Mouse (Mus musculus): Measurements from ENCODE around the gene Cfl1. TPM values are rescaled to one million over a fixed set of nuclear protein-coding genes. Genes with fewer than 3 reads are reported as not detected.

Gene Cfl1
- total RNA-seq, 2 experiments from 2014 or later = 274 to 350 TPM

- no peak for DNase-seq
- intact Hi-C loops (cut with DNase I) = no loop called here
Observed at GRCm38 (mm10) chr19:5515840-5516777, 25.9 kb downstream of the Cfl1 start.

DNA sequence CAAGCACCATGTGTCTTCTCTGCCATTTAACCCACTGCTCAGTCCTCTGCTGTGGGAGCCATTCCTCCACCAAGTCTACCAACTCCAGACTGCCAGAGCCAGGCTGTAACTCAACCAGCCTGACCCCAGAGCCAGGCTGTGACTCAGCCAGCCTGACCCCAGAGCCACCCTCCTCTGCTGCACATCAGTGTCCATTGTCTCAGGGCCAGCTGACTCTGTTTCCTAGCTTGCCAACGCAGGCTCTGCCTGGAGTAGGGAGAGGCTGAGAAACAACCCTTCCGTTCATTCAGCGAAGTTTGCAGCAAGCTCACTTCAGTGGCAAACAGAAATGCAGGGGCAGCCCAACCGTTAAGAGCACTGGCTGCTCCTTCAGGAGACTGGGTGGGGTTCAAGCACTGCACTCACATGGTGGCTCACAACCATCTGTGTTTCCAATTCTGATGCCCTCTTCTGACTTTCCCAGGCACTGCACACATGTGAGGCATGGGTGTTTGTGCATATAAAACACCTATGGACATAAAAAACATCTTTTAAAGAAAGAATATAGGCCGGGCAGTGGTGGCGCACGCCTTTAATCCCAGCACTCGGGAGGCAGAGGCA is 26.8 kb downstream of the Cfl1 start:
- DNase-seq = no peak
- intact Hi-C loops (cut with DNase I) = no loop called here

- DNase-seq = no peak
- intact Hi-C loops (cut with DNase I) = no loop called here
Observed at GRCm38 (mm10) chr19:5518721-5519120, 28.5 kb downstream of the Cfl1 start.

GRCm38 (mm10) chr19:5525204-5525603 is 34.9 kb downstream of the Cfl1 start:
- no peak for DNase-seq
- intact Hi-C loops (cut with DNase I) = loop anchor here (10.0 kb wide), 1 partner anchor 360 kb away; no protein-coding TSS in a partner anchor

GRCm38 (mm10) chr19:5529325-5530137 is 39.3 kb downstream of the Cfl1 start:
- intact Hi-C loops (cut with DNase I) = loop anchor here (1.0 to 10.0 kb wide), 3 partner anchors 39 to 355 kb away; partner anchors contain the start of gene Ap5b1

GRCm38 (mm10) chr19:5530138-5530524 is 39.9 kb downstream of the Cfl1 start:
- intact Hi-C loops (cut with DNase I) = no loop called here
- DNase-seq = no peak

More at GRCm38 (mm10) chr19:5529325-5530137, 39.3 kb downstream of the Cfl1 start:
- peak; percentile 97 to 99 for DNase-seq

GRCm38 (mm10) chr19:5532520-5532919 is 42.3 kb downstream of the Cfl1 start:
- DNase-seq = no peak
- intact Hi-C loops (cut with DNase I) = no loop called here

- DNase-seq = no peak
- intact Hi-C loops (cut with DNase I) = no loop called here
Observed at GRCm38 (mm10) chr19:5538786-5539185, 48.5 kb downstream of the Cfl1 start.

- DNase-seq = no peak
- intact Hi-C loops (cut with DNase I) = no loop called here
Observed at GRCm38 (mm10) chr19:5543362-5543761, 53.1 kb downstream of the Cfl1 start.

DNA sequence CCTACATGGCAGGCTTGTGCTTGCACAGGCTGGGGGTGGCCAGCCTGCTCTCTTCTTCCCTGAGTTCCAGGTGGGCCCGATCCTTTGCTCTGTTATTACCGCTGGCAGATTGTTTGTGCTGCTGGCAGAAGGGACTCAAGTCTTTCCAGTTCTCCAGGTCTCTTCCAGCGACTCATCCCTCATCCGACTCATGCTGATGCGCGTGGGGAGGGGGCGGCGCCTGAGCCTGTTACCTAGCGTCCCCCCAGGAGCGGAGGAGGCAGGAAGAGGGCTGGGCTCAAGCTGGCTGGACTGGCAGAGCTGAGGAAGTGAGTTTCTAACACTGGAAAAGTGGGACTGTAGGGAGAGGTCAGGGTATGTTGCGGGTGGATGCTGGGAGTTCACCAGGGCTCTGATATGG is 53.8 kb downstream of the Cfl1 start:
- no peak for DNase-seq
- intact Hi-C loops (cut with DNase I) = no loop called here

Other genes starting within 250 kb of the Cfl1 start
- gene Pacs1, start 217.3 kb upstream of the Cfl1 start, total RNA-seq (2021) = 10 to 100 TPM; 21.5 to 22.1 TPM
- 100 to 1,000 TPM; 109 to 116 TPM for gene Sf3b2, start 195.0 kb upstream of the Cfl1 start, total RNA-seq (2021)
- gene Gal3st3, start 192.1 kb upstream of the Cfl1 start, total RNA-seq (2021) = 10 to 100 TPM; 20.0 to 23.8 TPM
- gene Catsper1, start 154.7 kb upstream of the Cfl1 start, total RNA-seq (2021) = not detected
- gene Cst6, start 140.9 kb upstream of the Cfl1 start, total RNA-seq (2021) = 1 to 10 TPM; 4.6 to 4.9 TPM
- gene Eif1ad, start 123.7 kb upstream of the Cfl1 start, total RNA-seq (2021) = 10 to 100 TPM; 21.5 to 22.6 TPM
- 100 to 1,000 TPM; 115 to 145 TPM for gene Banf1, start 123.3 kb upstream of the Cfl1 start, total RNA-seq (2021)
- 10 to 100 TPM; 47.5 to 49.5 TPM for gene Sart1, start 101.8 kb upstream of the Cfl1 start, total RNA-seq (2021)
- under 1 TPM; 0.31 to 0.90 TPM for gene Tsga10ip, start 87.9 kb upstream of the Cfl1 start, total RNA-seq (2021)
- gene Drap1, start 65.5 kb upstream of the Cfl1 start, total RNA-seq (2021) = 100 to 1,000 TPM; 252 to 264 TPM
- gene AI837181, start 65.3 kb upstream of the Cfl1 start, total RNA-seq (2021) = 10 to 100 TPM; 39.9 to 41.9 TPM
- gene Fosl1, start 42.9 kb upstream of the Cfl1 start, total RNA-seq (2021) = not detected
- gene Ccdc85b, start 32.6 kb upstream of the Cfl1 start, total RNA-seq (2021) = 10 to 100 TPM in 1 of 2 experiments, 1 to 10 TPM in 1; 10.0 to 11.2 TPM
- gene Fibp, start 29.8 kb upstream of the Cfl1 start, total RNA-seq (2021) = 10 to 100 TPM; 55.7 to 63.2 TPM
- gene Ctsw, start 21.9 kb upstream of the Cfl1 start, total RNA-seq (2021) = under 1 TPM in 1 of 2 experiments, not detected in 1; 0.71 TPM
- gene Efemp2, start 16.5 kb upstream of the Cfl1 start, total RNA-seq (2021) = 10 to 100 TPM; 17.9 to 18.3 TPM
- gene Mus81, start 2.1 kb upstream of the Cfl1 start, total RNA-seq (2021) = 10 to 100 TPM; 22.2 to 24.9 TPM
- gene 1700020D05Rik, start 13.3 kb downstream of the Cfl1 start, total RNA-seq (2021) = 1 to 10 TPM in 1 of 2 experiments, under 1 TPM in 1; 0.93 to 1.2 TPM
- gene Snx32, start 20.1 kb downstream of the Cfl1 start, total RNA-seq (2021) = 1 to 10 TPM; 6.6 to 8.5 TPM
- not detected for gene Ovol1, start 70.2 kb downstream of the Cfl1 start, total RNA-seq (2021)
- gene Ap5b1, start 77.6 kb downstream of the Cfl1 start, total RNA-seq (2021) = 1 to 10 TPM; 2.3 to 3.5 TPM
- 10 to 100 TPM; 50.8 to 51.8 TPM for gene Rnaseh2c, start 111.4 kb downstream of the Cfl1 start, total RNA-seq (2021)
- 10 to 100 TPM; 28.4 to 30.8 TPM for gene Kat5, start 119.8 kb downstream of the Cfl1 start, total RNA-seq (2021)
- gene Rela, start 147.0 kb downstream of the Cfl1 start, total RNA-seq (2021) = 10 to 100 TPM; 25.8 to 29.9 TPM
- gene Sipa1, start 173.3 kb downstream of the Cfl1 start, total RNA-seq (2021) = 10 to 100 TPM; 32.7 to 33.8 TPM
- gene Map3k11, start 198.3 kb downstream of the Cfl1 start, total RNA-seq (2021) = 10 to 100 TPM; 35.9 to 37.2 TPM
- 10 to 100 TPM; 24.0 to 24.9 TPM for gene Pcnx3, start 198.5 kb downstream of the Cfl1 start, total RNA-seq (2021)
- not detected for gene Kcnk7, start 213.9 kb downstream of the Cfl1 start, total RNA-seq (2021)
- 100 to 1,000 TPM; 124 to 141 TPM for gene Ehbp1l1, start 235.9 kb downstream of the Cfl1 start, total RNA-seq (2021)
- gene Fam89b, start 239.2 kb downstream of the Cfl1 start, total RNA-seq (2021) = 10 to 100 TPM; 38.6 to 40.1 TPM